8 mouse cellular contexts compared by ENCODE assay signal in genomic region chr12:15617312-15617711, GRCm38 (mm10).
DNase-seq lines count a peak whose midpoint lies in the region; ATAC-seq and TF ChIP-seq lines count a peak whose summit lies in the region.
"Had no signal": no experiment of that assay in that cellular context is flagged by ENCODE, and none has a peak within 500 bp of the region (broad histone marks: within the 10 kb centered on the region; RNA-seq: fewer than 3 reads in every experiment).

No protein-coding gene starts in this region.

- H3K9me3 ChIP-seq in midbrain, postnatal 0 days (ENCODE audit: low read length), result no peaks in the 10 kb centered on the region
- no peaks in the 10 kb centered on the region for H3K9me3 ChIP-seq in midbrain, embryonic 10.5 days (replicated peaks)
- H3K9me3 ChIP-seq in stomach, embryonic 15.5 days, result no peaks in the 10 kb centered on the region
- H3K9me3 ChIP-seq: midbrain, embryonic 12.5 days had no signal

- no peak overlapping the region for H3K27ac ChIP-seq in midbrain, postnatal 0 days (ENCODE audit: low read depth, low read length)
- H3K27ac ChIP-seq in midbrain, embryonic 10.5 days (replicated peaks), result no peak overlapping the region
- H3K27ac ChIP-seq in gastrocnemius, adult 2 months, result peak overlapping the region; percentile 63
- no peak overlapping the region for H3K27ac ChIP-seq in stomach, embryonic 15.5 days
- H3K27ac ChIP-seq: midbrain, embryonic 12.5 days had no signal

- H3K36me3 ChIP-seq in midbrain, postnatal 0 days (ENCODE audit: insufficient read depth, low read length), result no peaks in the 10 kb centered on the region
- H3K36me3 ChIP-seq in midbrain, embryonic 10.5 days, result no peaks in the 10 kb centered on the region
- no peaks in the 10 kb centered on the region for H3K36me3 ChIP-seq in stomach, embryonic 15.5 days
- H3K36me3 ChIP-seq: midbrain, embryonic 12.5 days had no signal

- no peak overlapping the region for H3K4me3 ChIP-seq in midbrain, postnatal 0 days (ENCODE audit: low read depth, low read length)
- no peak overlapping the region for H3K4me3 ChIP-seq in midbrain, embryonic 10.5 days
- no peak overlapping the region for H3K4me3 ChIP-seq in gastrocnemius, adult 2 months
- no peak overlapping the region for H3K4me3 ChIP-seq in stomach, embryonic 15.5 days (replicated peaks)
- H3K4me3 ChIP-seq: midbrain, embryonic 12.5 days had no signal

- no peaks in the 10 kb centered on the region for H3K27me3 ChIP-seq in midbrain, postnatal 0 days (ENCODE audit: insufficient read depth, low read length)
- H3K27me3 ChIP-seq in midbrain, embryonic 10.5 days (ENCODE audit: low read depth, poor library complexity, severe bottlenecking), result no peaks in the 10 kb centered on the region
- no peaks in the 10 kb centered on the region for H3K27me3 ChIP-seq in stomach, embryonic 15.5 days (replicated peaks)
- H3K27me3 ChIP-seq: midbrain, embryonic 12.5 days had no signal

- DNase-seq in midbrain, postnatal 0 days (ENCODE audit: low spot score), result peak; percentile 63
- DNase-seq in midbrain, embryonic 10.5 days (ENCODE audit: low spot score), result no peak
- DNase-seq in gastrocnemius, adult 2 months, result peak; percentile 21
- peak; percentile 36 to 56 for DNase-seq in heart, postnatal 36 days
- DNase-seq in right cerebral cortex, postnatal 36 days (ENCODE audit: low spot score in 2 of 2), result no peak
- DNase-seq in urinary bladder, adult 2 months (ENCODE audit: low spot score), result no peak

- H3K4me1 ChIP-seq in midbrain, postnatal 0 days (ENCODE audit: insufficient read depth, low read length), result no peaks in the 10 kb centered on the region
- peaks cover 6% of the 10 kb centered on the region; the same call in 1 of the 2 replicates for H3K4me1 ChIP-seq in midbrain, embryonic 10.5 days
- no peaks in the 10 kb centered on the region for H3K4me1 ChIP-seq in stomach, embryonic 15.5 days

- no peak overlapping the region for H3K4me2 ChIP-seq in midbrain, postnatal 0 days (ENCODE audit: low read depth, low read length, poor library complexity, severe bottlenecking)
- no peak overlapping the region for H3K4me2 ChIP-seq in stomach, embryonic 15.5 days
- H3K4me2 ChIP-seq: midbrain, embryonic 12.5 days had no signal

- ATAC-seq in midbrain, postnatal 0 days (ENCODE audit: low FRiP score), result no peak; the same call in 1 of the 2 replicates
- peak; percentile 63; the same call in 1 of the 2 replicates for ATAC-seq in stomach, embryonic 15.5 days (ENCODE audit: insufficient read depth, low FRiP score, low read depth)

- intact Hi-C loops in gastrocnemius, adult 2 months (cut with DNase I), result no loop called here
- intact Hi-C loops in heart, postnatal 36 days (cut with DNase I), result no loop called here

- TF ChIP-seq CTCF in midbrain, postnatal 0 days (IDR thresholded peaks at IDR 0.05), result no peak
- TF ChIP-seq CTCF in gastrocnemius, adult 2 months (IDR thresholded peaks at IDR 0.05), result no peak

- H3K9ac ChIP-seq in midbrain, postnatal 0 days (replicated peaks; ENCODE audit: low read length, poor library complexity, severe bottlenecking), result no peak overlapping the region
- H3K9ac ChIP-seq in stomach, embryonic 15.5 days, result no peak overlapping the region
- H3K9ac ChIP-seq: midbrain, embryonic 12.5 days had no signal

- 17% methylated on average over 1 of the region's 1 CpGs for WGBS in midbrain, postnatal 0 days
- WGBS in midbrain, embryonic 10.5 days, result 81% methylated on average over 1 of the region's 1 CpGs
- 43% methylated on average over 1 of the region's 1 CpGs for WGBS in stomach, embryonic 15.5 days

Comparison
In these comparisons a context has a peak if more than half of its experiments do, and no peak if none do; other contexts are left out.
1. DNase-seq: peak in midbrain, postnatal 0 days (single experiment), gastrocnemius, adult 2 months (single experiment) and heart, postnatal 36 days (2 of 2); none in midbrain, embryonic 10.5 days (single experiment), right cerebral cortex, postnatal 36 days (0 of 2) and urinary bladder, adult 2 months (single experiment).